Mouse (Mus musculus) Patski (cell line): Measurements from ENCODE around the gene Irgm2. TPM values are rescaled to one million over a fixed set of nuclear protein-coding genes. Genes with fewer than 3 reads are reported as not detected.
"Not testable (repeated sequence)": the region's sequence is repeated elsewhere in the genome, so short reads cannot be mapped to it uniquely, and the experiment has no call there.

Experiments used
- ATAC-seq: fragments of 100-300 bp; one replicate; pipeline ENCODE4 v1.8.0; 2021
- CTCF ChIA-PET: fragments of 350-600 bp; sonication (Branson Sonifier 250); formaldehyde crosslinking; loops from one replicate; lab custom pipeline; 2022; ENCODE audit warnings: inconsistent platforms; lab: Charles Lee
- POLR2A ChIA-PET: fragments of 350-600 bp; sonication (Branson Sonifier 250); formaldehyde crosslinking; loops from one replicate; lab custom pipeline; 2022; ENCODE audit warnings: antibody characterized with exemption, inconsistent platforms; lab: Charles Lee
- DNase-seq: peaks from one replicate; pipeline ENCODE4 v3.0.0-alpha.2; 2011; ENCODE audit warnings: low read depth, low spot score
- H3K27me3 ChIP-seq: fragments of 371-371 bp; one replicate; pipeline ENCODE4 v1.5.1; 2021
- CTCF ChIP-seq: fragments of 100-300 bp; IDR thresholded peaks from one replicate; pipeline ENCODE4 v1.5.1; 2021
- in situ Hi-C: fragments of 300-500 bp; cut with MboI; formaldehyde crosslinking; loops from 3 replicates; pipeline ENCODE4 v1.11.1; 2018; ENCODE audit warnings: low pct_unique_long_range_greater_than_20kb, mixed read lengths
- polyA plus RNA-seq: library from polyadenylated mRNA; unstranded; gene quantifications from one replicate; pipeline ENCODE4 v1.2.3, GENCODE M21; 2021

Irgm2 gene
- polyA plus RNA-seq, 1 experiment from 2014 or later, result 8.3 TPM

- in situ Hi-C loops, result no loop called here
- POLR2A ChIA-PET, result no interaction called here
- TF ChIP-seq CTCF, result peak; percentile 94
- DNase-seq, result no peak
- no peaks in the 10 kb centered on the region for H3K27me3 ChIP-seq
- CTCF ChIA-PET, result interaction anchor here (0.7 to 3.1 kb wide), 10 partner anchors 11 to 376 kb away, joined by 3 to 26 read pairs (median 4); partner anchors contain the start of genes Sh3bp5l and Zfp672
- peak; percentile 71 for ATAC-seq
These were observed 26.2 kb downstream of the Irgm2 start for GRCm38 (mm10) chr11:58225655-58226054.

- TF ChIP-seq CTCF, result no peak
- POLR2A ChIA-PET, result no interaction called here
These were observed 27.0 kb downstream of the Irgm2 start for GRCm38 (mm10) chr11:58226425-58226824.

GRCm38 (mm10) chr11:58228021-58228420 is 28.6 kb downstream of the Irgm2 start:
- in situ Hi-C loops, DNase-seq, ATAC-seq, H3K27me3 ChIP-seq, POLR2A ChIA-PET, CTCF ChIA-PET: not testable (repeated sequence)

More at GRCm38 (mm10) chr11:58226425-58226824, 27.0 kb downstream of the Irgm2 start:
- CTCF ChIA-PET, result no interaction called here
- DNase-seq (no peak), ATAC-seq (no peak)
- in situ Hi-C loops, result no loop called here
- no peaks in the 10 kb centered on the region for H3K27me3 ChIP-seq

- H3K27me3 ChIP-seq, result no peaks in the 10 kb centered on the region
- TF ChIP-seq CTCF, result no peak
- in situ Hi-C loops, result no loop called here
- DNase-seq (no peak), ATAC-seq (no peak)
- POLR2A ChIA-PET, result no interaction called here
- CTCF ChIA-PET, result no interaction called here
These were observed 31.0 kb downstream of the Irgm2 start for GRCm38 (mm10) chr11:58230396-58230910.

- ATAC-seq (no peak), DNase-seq (no peak)
- H3K27me3 ChIP-seq, result no peaks in the 10 kb centered on the region
- POLR2A ChIA-PET, result no interaction called here
- no peak for TF ChIP-seq CTCF
- in situ Hi-C loops, result no loop called here
- CTCF ChIA-PET, result no interaction called here
These were observed 31.7 kb downstream of the Irgm2 start for GRCm38 (mm10) chr11:58231156-58231555.

- in situ Hi-C loops, POLR2A ChIA-PET, ATAC-seq, CTCF ChIA-PET, H3K27me3 ChIP-seq, DNase-seq: not testable (repeated sequence)
These were observed 35.1 kb downstream of the Irgm2 start for GRCm38 (mm10) chr11:58234551-58234950.

GRCm38 (mm10) chr11:58235152-58235551 is 35.7 kb downstream of the Irgm2 start:
- ChIA-PET POLR2A (no interaction called here), CTCF (no interaction called here)
- in situ Hi-C loops, result no loop called here
- DNase-seq (no peak), ATAC-seq (no peak)
- peak; percentile 70 for TF ChIP-seq CTCF
- no peaks in the 10 kb centered on the region for H3K27me3 ChIP-seq

- TF ChIP-seq CTCF, result no peak
- CTCF ChIA-PET, result interaction anchor here (1.3 kb wide), 1 partner anchor 63 kb away, joined by 3 read pairs; no protein-coding TSS in a partner anchor
These were observed 39.7 kb downstream of the Irgm2 start for GRCm38 (mm10) chr11:58238840-58239791.

GRCm38 (mm10) chr11:58247294-58247693 is 47.9 kb downstream of the Irgm2 start:
- POLR2A ChIA-PET, result interaction anchor here (0.6 kb wide), 1 partner anchor 83 kb away, joined by 3 read pairs; the partner anchor contains the start of genes Sh3bp5l and Zfp672
- no peak for ATAC-seq
- in situ Hi-C loops, result no loop called here
- no peak for DNase-seq
- no peak for TF ChIP-seq CTCF
- CTCF ChIA-PET, result no interaction called here
- peaks cover 4% of the 10 kb centered on the region for H3K27me3 ChIP-seq

More at GRCm38 (mm10) chr11:58238840-58239791, 39.7 kb downstream of the Irgm2 start:
- POLR2A ChIA-PET, result no interaction called here
- in situ Hi-C loops, result no loop called here
- DNase-seq (no peak), ATAC-seq (no peak)
- peaks cover 4% of the 10 kb centered on the region for H3K27me3 ChIP-seq

GRCm38 (mm10) chr11:58249203-58249981 is 50.0 kb downstream of the Irgm2 start:
- POLR2A ChIA-PET, result no interaction called here
- no peak for ATAC-seq
- H3K27me3 ChIP-seq, result no peaks in the 10 kb centered on the region
- no peak for DNase-seq
- in situ Hi-C loops, result no loop called here
- no peak for TF ChIP-seq CTCF
- CTCF ChIA-PET, result no interaction called here
